Mouse (Mus musculus) cerebellum, adult 2 months (tissue): ENCODE results near the gene Hist1h4c.

ENCODE experiments used
- CTCF ChIP-seq: fragments of 200-500 bp; IDR thresholded peaks from 2 replicates; pipeline ENCODE4 v1.5.1; 2011; ENCODE audit warnings: low read depth, mild to moderate bottlenecking, control low read depth, low read length, moderate library complexity, borderline replicate concordance; ENCODE audit not compliant: insufficient read depth
- POLR2A ChIP-seq: fragments of 200-500 bp; IDR thresholded peaks from 2 replicates; pipeline ENCODE4 v1.6.1; 2011; ENCODE audit warnings: low read length, control low read depth, borderline replicate concordance; ENCODE audit not compliant: insufficient read depth

- TF ChIP-seq CTCF, result no peak
- no peak for TF ChIP-seq POLR2A
Measured at GRCm38 (mm10) chr13:23696061-23696474, 2.2 kb downstream of the Hist1h4c start.
